Mouse (Mus musculus) spleen, adult 2 months (tissue): ENCODE data around the gene Tnfsf13. TPM values are rescaled to one million over a fixed set of nuclear protein-coding genes. Genes with fewer than 3 reads are reported as not detected.

Experiments
- DNase-seq, 2 experiments: peaks; one replicate each; pipeline versions ENCODE4 v3.0.0 to v3.0.0-alpha.2; 2012 to 2021; ENCODE audit warnings: low spot score in 2 of 2, low read depth in 1 of 2
- H3K27ac ChIP-seq: fragments of 200-500 bp; 2 replicates; pipeline ENCODE4 v1.5.1; 2012; ENCODE audit warnings: low read length, inconsistent platforms; ENCODE audit not compliant: insufficient read depth
- H3K27me3 ChIP-seq: fragments of 200-500 bp; 2 replicates; pipeline ENCODE4 v1.6.1; 2012; ENCODE audit warnings: mild to moderate bottlenecking, moderate library complexity, low read length, inconsistent platforms; ENCODE audit not compliant: control insufficient read depth, insufficient read depth
- H3K36me3 ChIP-seq: fragments of 200-500 bp; 2 replicates; pipeline ENCODE4 v1.6.1; 2012; ENCODE audit warnings: mild to moderate bottlenecking, low read length, inconsistent platforms; ENCODE audit not compliant: control insufficient read depth, insufficient read depth
- H3K4me1 ChIP-seq: fragments of 200-500 bp; 2 replicates; pipeline ENCODE4 v1.6.1; 2011; ENCODE audit warnings: inconsistent platforms; ENCODE audit not compliant: control insufficient read depth, insufficient read depth, insufficient read length
- H3K4me3 ChIP-seq: fragments of 200-500 bp; 2 replicates; pipeline ENCODE4 v1.5.1; 2011; ENCODE audit warnings: mild to moderate bottlenecking, inconsistent platforms; ENCODE audit not compliant: insufficient read depth, insufficient read length; ENCODE audit errors: extremely low read depth
- CTCF ChIP-seq: fragments of 200-500 bp; IDR thresholded peaks from 2 replicates; pipeline ENCODE4 v1.5.1; 2011; ENCODE audit warnings: mild to moderate bottlenecking, inconsistent platforms; ENCODE audit not compliant: insufficient read depth, insufficient read length, insufficient replicate concordance; ENCODE audit errors: extremely low read depth
- POLR2A ChIP-seq: fragments of 200-500 bp; IDR thresholded peaks from 2 replicates; pipeline ENCODE4 v1.6.1; 2011; ENCODE audit warnings: low read depth, low read length, inconsistent platforms
- WGBS: fragments of 180-500 bp; shearing (Covaris S2); methylation state at CpG from one replicate; pipeline ENCODE4 v1.1.7; 2018; 5-methylcytosine and 5-hydroxymethylcytosine counted together
- polyA plus RNA-seq: library from polyadenylated mRNA; depleted of rRNA; stranded (reverse); fragments of >200 nt; gene quantifications from 2 replicates; pipeline ENCODE4 v1.2.3, GENCODE M21; 2012

Tnfsf13 gene
- polyA plus RNA-seq, 1 experiment = 4.6 TPM

- 77% methylated on average over 13 of the region's 13 CpGs for WGBS
These were observed 22.5 kb downstream of the Tnfsf13 start for GRCm38 (mm10) chr11:69662967-69663671.

GRCm38 (mm10) chr11:69662213-69662966, 23.2 kb downstream of the Tnfsf13 start, which contains the start of gene Mpdu1:
Gene Mpdu1 (minus strand): TSS chr11:69662642.
- WGBS = under 1% methylated on average over 48 of the region's 48 CpGs

More at GRCm38 (mm10) chr11:69662967-69663671, 22.5 kb downstream of the Tnfsf13 start:
- TF ChIP-seq CTCF (no peak), POLR2A (no peak)
- Histone ChIP-seq H3K27me3 (no peaks in the 10 kb centered on the region), H3K36me3 (peaks cover 16% of the 10 kb centered on the region), H3K4me3 (peak overlapping the region; percentile 91), H3K4me1 (peaks cover 8% of the 10 kb centered on the region; the same call in 1 of the 2 replicates), H3K27ac (peak overlapping the region; percentile 98)
- DNase-seq = no peak

GRCm38 (mm10) chr11:69661221-69661881, 24.2 kb downstream of the Tnfsf13 start:
- no peak for TF ChIP-seq CTCF
- TF ChIP-seq POLR2A = no peak
- no peak overlapping the region for H3K27ac ChIP-seq
- 65% methylated on average over 3 of the region's 3 CpGs for WGBS
- H3K4me3 ChIP-seq = peak overlapping the region; percentile 91; the same call in 1 of the 2 replicates
- H3K36me3 ChIP-seq = peaks cover 15% of the 10 kb centered on the region
- no peak for DNase-seq
- H3K4me1 ChIP-seq = peaks cover 8% of the 10 kb centered on the region; the same call in 1 of the 2 replicates
- H3K27me3 ChIP-seq = no peaks in the 10 kb centered on the region

More at GRCm38 (mm10) chr11:69662213-69662966, 23.2 kb downstream of the Tnfsf13 start, which contains the start of gene Mpdu1:
- peaks cover 14% of the 10 kb centered on the region for H3K36me3 ChIP-seq
- no peaks in the 10 kb centered on the region for H3K27me3 ChIP-seq
- H3K27ac ChIP-seq = peak within 1 kb of the TSS; percentile 98
- peak within 1 kb of the TSS; percentile 91 for H3K4me3 ChIP-seq
- TF ChIP-seq CTCF (peak; percentile 25; the same call in 1 of the 2 replicates), POLR2A (peak; percentile 78)
- peaks cover 8% of the 10 kb centered on the region; the same call in 1 of the 2 replicates for H3K4me1 ChIP-seq
- DNase-seq = peak; percentile 91 to 95

GRCm38 (mm10) chr11:69657462-69657881, 28.1 kb downstream of the Tnfsf13 start:
- H3K27me3 ChIP-seq = no peaks in the 10 kb centered on the region
- H3K36me3 ChIP-seq = peaks cover 24% of the 10 kb centered on the region
- TF ChIP-seq POLR2A (no peak), CTCF (no peak)

GRCm38 (mm10) chr11:69656617-69657461, 28.7 kb downstream of the Tnfsf13 start:
- Histone ChIP-seq H3K27ac (no peak overlapping the region), H3K4me3 (no peak overlapping the region), H3K27me3 (no peaks in the 10 kb centered on the region), H3K36me3 (peaks cover 29% of the 10 kb centered on the region), H3K4me1 (no peaks in the 10 kb centered on the region)
- 71% methylated on average over 10 of the region's 10 CpGs for WGBS
- TF ChIP-seq POLR2A = no peak
- peak; percentile 62; the same call in 1 of the 2 replicates for TF ChIP-seq CTCF
- no peak for DNase-seq

More at GRCm38 (mm10) chr11:69657462-69657881, 28.1 kb downstream of the Tnfsf13 start:
- Histone ChIP-seq H3K4me1 (no peaks in the 10 kb centered on the region), H3K27ac (no peak overlapping the region), H3K4me3 (no peak overlapping the region)
- DNase-seq = no peak
- 85% methylated on average over 15 of the region's 15 CpGs for WGBS

- H3K27me3 ChIP-seq = no peaks in the 10 kb centered on the region
- no peak for TF ChIP-seq POLR2A
- TF ChIP-seq CTCF = no peak
- WGBS = 89% methylated on average over 5 of the region's 5 CpGs
- no peak overlapping the region for H3K4me3 ChIP-seq
- H3K27ac ChIP-seq = no peak overlapping the region
- H3K36me3 ChIP-seq = peaks cover 35% of the 10 kb centered on the region
- H3K4me1 ChIP-seq = no peaks in the 10 kb centered on the region
- DNase-seq = no peak
These were observed 29.5 kb downstream of the Tnfsf13 start for GRCm38 (mm10) chr11:69656065-69656455.
